Mouse (Mus musculus): Measurements from ENCODE around the gene C1ql4.
"Not testable (repeated sequence)": the region's sequence is repeated elsewhere in the genome, so short reads cannot be mapped to it uniquely, and the experiment has no call there.

C1ql4 gene

GRCm38 (mm10) chr15:99071988-99072387 lies 15.6 kb downstream of the C1ql4 start:
- no peak for DNase-seq

DNA sequence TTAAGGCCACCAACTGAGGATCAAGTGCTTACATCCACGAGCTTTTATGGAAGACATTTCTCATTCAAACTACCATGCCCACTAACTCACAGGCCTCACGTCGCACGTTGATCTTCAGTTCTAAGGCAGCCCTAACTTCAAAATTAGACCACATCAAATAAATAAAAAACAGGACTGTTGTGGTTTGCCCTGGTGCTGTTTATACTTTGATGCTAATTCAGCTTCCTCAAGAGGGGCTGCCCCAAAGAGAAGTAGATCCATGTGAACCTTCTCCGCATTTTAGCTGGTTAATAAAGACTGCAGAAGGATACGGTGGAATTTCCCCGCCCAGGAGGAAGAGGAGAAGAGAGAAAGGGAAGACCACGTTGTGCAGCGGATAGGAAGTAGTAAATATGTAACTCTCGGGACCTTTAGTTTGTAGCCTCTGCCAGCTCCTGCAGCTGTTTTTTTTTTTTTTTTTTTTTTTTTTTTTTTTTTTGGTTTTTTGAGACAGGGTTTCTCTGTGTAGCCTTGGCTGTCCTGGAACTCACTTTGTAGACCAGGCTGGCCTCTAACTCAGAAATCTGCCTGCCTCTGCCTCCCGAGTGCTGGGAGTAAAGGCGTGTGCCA lies 22.0 kb downstream of the C1ql4 start:
- DNase-seq: no peak

DNA sequence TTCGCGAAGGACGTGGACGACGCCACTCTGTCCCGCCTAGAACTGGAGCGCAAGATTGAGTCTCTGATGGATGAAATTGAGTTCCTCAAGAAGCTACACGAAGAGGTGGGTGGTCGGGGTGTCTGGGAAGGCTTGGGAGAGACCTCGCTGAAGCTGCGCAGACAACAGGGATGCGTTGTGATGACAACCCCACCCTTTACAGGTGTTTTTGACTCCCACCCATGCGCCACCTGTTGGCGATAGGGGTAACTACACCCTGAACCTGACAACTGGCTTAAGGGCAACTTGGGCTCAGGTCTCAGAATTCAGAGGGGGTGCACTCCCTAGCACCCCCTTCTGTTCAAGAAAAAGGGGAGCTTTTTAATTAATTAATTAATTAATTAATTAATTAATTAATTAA lies 31.3 kb downstream of the C1ql4 start:
- DNase-seq: peak in 1 of 2 experiments; percentile 17

GRCm38 (mm10) chr15:99055511-99055961 lies 32.1 kb downstream of the C1ql4 start:
- no peak for DNase-seq

GRCm38 (mm10) chr15:99055040-99055439 lies 32.6 kb downstream of the C1ql4 start, which contains the start of gene Prph:
Gene Prph, plus strand, starts transcription at chr15:99055174.
- no peak for DNase-seq

- no peak for DNase-seq
These were observed 34.2 kb downstream of the C1ql4 start for GRCm38 (mm10) chr15:99053373-99053772.

- no peak for DNase-seq
These were observed 38.0 kb downstream of the C1ql4 start for GRCm38 (mm10) chr15:99049473-99050253.

- not testable (repeated sequence) for DNase-seq
These were observed 41.9 kb downstream of the C1ql4 start for GRCm38 (mm10) chr15:99045734-99046133.

- DNase-seq: no peak
These were observed 42.8 kb downstream of the C1ql4 start for GRCm38 (mm10) chr15:99044854-99045253.

- no peak for DNase-seq
These were observed 45.3 kb downstream of the C1ql4 start for GRCm38 (mm10) chr15:99042334-99042733.

DNA sequence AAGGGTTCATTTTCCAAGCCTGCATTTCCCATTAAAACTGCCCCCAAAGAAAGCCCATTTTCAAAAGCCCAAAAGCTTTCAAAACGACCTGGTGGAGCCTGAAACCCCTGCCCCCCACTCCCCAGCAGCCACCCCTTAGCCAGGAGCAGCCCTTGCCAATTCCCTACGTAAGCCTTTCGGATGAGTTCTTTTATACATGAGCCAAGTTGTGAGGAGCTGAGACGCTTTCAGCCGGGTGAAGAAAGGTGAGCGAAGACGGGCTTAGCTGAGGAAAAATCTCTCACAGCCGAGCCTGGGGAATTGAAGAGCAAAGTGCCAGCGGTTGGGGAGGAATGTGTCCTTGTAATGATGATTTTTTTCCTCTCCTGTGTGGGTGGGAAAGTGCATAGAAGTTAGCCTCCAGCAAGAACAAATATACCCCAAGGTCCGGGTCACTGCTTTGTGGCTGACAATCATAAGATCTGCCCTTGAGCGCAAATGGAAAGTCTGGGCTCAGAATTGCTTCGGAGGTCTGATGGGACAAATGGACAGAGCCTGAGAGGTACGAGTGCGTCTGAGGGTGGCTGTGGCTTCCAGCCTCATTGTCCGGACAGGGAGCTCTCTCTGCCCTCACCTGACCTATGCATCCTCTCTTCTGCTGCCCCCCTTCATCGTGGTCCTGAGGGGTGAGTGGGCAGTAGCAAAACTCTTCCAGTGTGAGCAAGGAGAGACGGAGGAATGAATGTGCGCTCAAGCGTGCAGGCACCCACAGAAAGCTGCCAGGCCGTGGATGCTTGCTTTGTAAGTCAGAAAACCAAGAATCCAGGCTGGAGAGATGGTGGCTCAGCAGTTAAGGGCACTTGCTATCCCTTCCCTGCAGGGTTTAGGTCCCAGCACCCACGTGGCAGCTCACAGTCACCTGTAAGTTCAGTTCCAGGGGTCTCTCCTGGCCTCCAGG lies 46.4 kb downstream of the C1ql4 start:
- no peak for DNase-seq

GRCm38 (mm10) chr15:99039996-99040919 lies 47.4 kb downstream of the C1ql4 start:
- no peak for DNase-seq

- DNase-seq: no peak
These were observed 48.3 kb downstream of the C1ql4 start for GRCm38 (mm10) chr15:99039306-99039705.

DNA sequence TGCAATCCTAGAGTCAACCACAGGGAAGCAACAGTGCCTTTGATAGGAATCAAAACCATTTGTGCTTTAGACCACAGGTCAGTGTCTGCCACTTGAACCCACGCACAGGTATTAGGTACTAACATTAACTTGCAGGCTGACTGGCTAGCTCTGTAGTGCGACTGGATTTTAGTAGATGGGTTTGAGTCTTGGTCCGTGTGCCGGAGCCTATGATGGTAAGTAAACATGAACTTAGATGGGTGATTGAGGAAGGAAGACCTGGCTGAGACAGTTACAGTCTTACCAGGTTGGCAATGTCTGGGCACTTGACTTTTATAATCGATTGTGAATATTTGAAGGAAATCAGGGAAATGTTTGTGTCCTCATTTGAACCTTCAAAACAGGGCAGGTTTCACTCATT lies 48.8 kb downstream of the C1ql4 start:
- no peak for DNase-seq

DNA sequence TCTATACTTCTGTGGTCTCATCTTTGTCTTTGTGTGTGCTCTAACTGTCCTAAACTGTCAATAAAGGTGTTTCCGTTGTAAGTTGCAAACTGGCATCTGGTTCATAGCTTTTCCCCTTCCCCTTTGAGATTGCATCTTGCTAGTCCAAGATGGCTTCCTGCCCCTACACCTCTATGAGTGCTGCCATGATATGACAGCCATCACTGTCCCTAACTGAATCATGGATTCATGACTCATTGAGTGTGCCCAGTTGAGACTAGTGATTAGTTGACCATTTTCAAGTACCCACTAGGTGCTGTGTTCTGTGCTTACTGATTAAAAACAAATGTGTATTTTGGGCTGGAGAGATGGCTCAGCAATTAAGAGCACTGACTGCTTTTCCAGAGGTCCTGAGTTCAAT lies 49.6 kb downstream of the C1ql4 start:
- DNase-seq: no peak

GRCm38 (mm10) chr15:99036249-99036905 lies 51.2 kb downstream of the C1ql4 start:
- no peak for DNase-seq

DNA sequence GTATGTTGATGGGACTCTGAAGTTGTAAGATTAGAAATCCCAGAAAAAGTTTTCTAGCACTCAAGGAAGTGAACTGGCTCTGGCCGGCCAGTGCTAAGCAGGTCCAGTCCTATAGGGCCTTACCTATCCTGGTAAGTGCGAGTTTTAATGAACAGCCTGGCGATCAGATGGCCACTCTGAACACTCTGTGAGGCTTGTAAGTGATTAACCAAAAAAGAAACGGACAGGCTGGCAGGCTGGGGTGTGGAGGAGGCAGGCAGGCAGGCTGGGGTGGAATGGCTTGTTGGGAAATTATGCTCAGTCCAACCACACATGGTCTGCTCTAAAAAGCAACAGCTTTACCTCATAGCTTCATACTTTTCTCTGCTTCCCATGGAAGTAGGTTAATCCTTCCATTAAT lies 52.2 kb downstream of the C1ql4 start:
- no peak for DNase-seq
